Comparison of ENCODE assay signal across 17 mouse cellular contexts in the genomic region with DNA sequence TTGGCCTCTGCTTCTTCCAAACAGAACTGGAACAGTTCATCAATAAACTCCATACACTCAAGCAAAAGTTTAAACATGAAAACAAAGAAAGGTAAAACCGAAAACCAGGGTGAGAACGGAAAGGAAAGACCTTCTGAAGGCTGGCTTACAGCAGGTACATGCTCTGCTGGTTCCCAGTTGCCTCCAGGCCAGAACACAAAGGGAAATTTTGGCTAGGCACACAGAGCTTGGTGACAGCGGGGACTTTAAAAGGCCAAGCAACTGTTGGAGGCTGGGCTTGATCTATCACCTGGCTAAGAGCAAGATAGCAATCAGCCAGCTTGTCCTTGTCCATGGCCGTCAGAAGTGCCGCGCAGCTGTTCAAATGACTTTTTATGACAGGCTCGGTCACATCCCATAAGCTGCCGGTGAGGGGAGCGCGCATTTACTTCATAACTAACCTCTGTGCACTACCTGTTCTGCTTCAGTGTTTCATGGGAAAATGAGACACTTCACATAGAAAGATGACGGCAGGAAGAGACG.
DNase-seq lines count a peak whose midpoint lies in the region; ATAC-seq and TF ChIP-seq lines count a peak whose summit lies in the region.
"Had no signal": no experiment of that assay in that cellular context is flagged by ENCODE, and none has a peak within 500 bp of the region (broad histone marks: within the 10 kb centered on the region; RNA-seq: fewer than 3 reads in every experiment).

No protein-coding gene starts in this region.

- no peak overlapping the region for H3K4me2 ChIP-seq in kidney, embryonic 15.5 days
- H3K4me2 ChIP-seq in stomach, embryonic 15.5 days, result no peak overlapping the region
- H3K4me2 ChIP-seq in liver, embryonic 11.5 days, result no peak overlapping the region
- H3K4me2 ChIP-seq: forebrain, embryonic 12.5 days; liver, embryonic 12.5 days had no signal

- H3K4me1 ChIP-seq in kidney, embryonic 15.5 days, result peaks cover 29% of the 10 kb centered on the region
- peaks cover 2% of the 10 kb centered on the region; the same call in 1 of the 2 replicates for H3K4me1 ChIP-seq in stomach, embryonic 15.5 days
- H3K4me1 ChIP-seq in liver, embryonic 11.5 days (replicated peaks; ENCODE audit: control insufficient read depth, insufficient read depth, low read length), result peaks cover 7% of the 10 kb centered on the region

- no peak for TF ChIP-seq CTCF in left cerebral cortex, adult 2 months (IDR thresholded peaks at IDR 0.05)

- no peak overlapping the region for H3K4me3 ChIP-seq in kidney, embryonic 15.5 days (replicated peaks)
- H3K4me3 ChIP-seq in stomach, embryonic 15.5 days (replicated peaks), result no peak overlapping the region
- no peak overlapping the region for H3K4me3 ChIP-seq in liver, embryonic 11.5 days (ENCODE audit: low read depth, low read length)
- no peak overlapping the region for H3K4me3 ChIP-seq in left cerebral cortex, adult 2 months
- H3K4me3 ChIP-seq: forebrain, embryonic 12.5 days; hindbrain, embryonic 10.5 days; liver, embryonic 12.5 days had no signal

- H3K9me3 ChIP-seq in kidney, embryonic 15.5 days (replicated peaks), result no peaks in the 10 kb centered on the region
- H3K9me3 ChIP-seq in stomach, embryonic 15.5 days, result no peaks in the 10 kb centered on the region
- no peaks in the 10 kb centered on the region for H3K9me3 ChIP-seq in liver, embryonic 11.5 days (ENCODE audit: control insufficient read depth, low read length)
- H3K9me3 ChIP-seq: forebrain, embryonic 12.5 days; hindbrain, embryonic 10.5 days; liver, embryonic 12.5 days had no signal

- H3K27ac ChIP-seq in kidney, embryonic 15.5 days, result peak overlapping the region; percentile 84
- H3K27ac ChIP-seq in stomach, embryonic 15.5 days, result 0 out of 2 replicates have a peak overlapping the region, but pooled peaks have one; percentile 17
- H3K27ac ChIP-seq in liver, embryonic 11.5 days (ENCODE audit: low read depth, low read length), result no peak overlapping the region
- H3K27ac ChIP-seq in left cerebral cortex, adult 2 months, result no peak overlapping the region
- H3K27ac ChIP-seq: forebrain, embryonic 12.5 days; liver, embryonic 12.5 days had no signal

- WGBS in kidney, embryonic 15.5 days, result 67% methylated on average over 12 of the region's 12 CpGs
- 70% methylated on average over 12 of the region's 12 CpGs for WGBS in stomach, embryonic 15.5 days
- 92% methylated on average over 12 of the region's 12 CpGs for whole genome bisulfite sequencing in liver, embryonic 11.5 days

- ATAC-seq in kidney, embryonic 15.5 days (replicated peaks; ENCODE audit: low FRiP score), result no peak
- no peak for ATAC-seq in stomach, embryonic 15.5 days (ENCODE audit: insufficient read depth, low FRiP score, low read depth)
- ATAC-seq in liver, embryonic 11.5 days (replicated peaks; ENCODE audit: low FRiP score), result no peak
- ATAC-seq: liver, embryonic 12.5 days; midbrain, embryonic 16.5 days had no signal

- H3K27me3 ChIP-seq in kidney, embryonic 15.5 days, result no peaks in the 10 kb centered on the region
- H3K27me3 ChIP-seq in stomach, embryonic 15.5 days (replicated peaks), result no peaks in the 10 kb centered on the region
- H3K27me3 ChIP-seq in liver, embryonic 11.5 days (replicated peaks; ENCODE audit: control insufficient read depth, insufficient read depth, low read length), result no peaks in the 10 kb centered on the region
- H3K27me3 ChIP-seq: forebrain, embryonic 12.5 days; liver, embryonic 12.5 days had no signal

- H3K36me3 ChIP-seq in kidney, embryonic 15.5 days, result no peaks in the 10 kb centered on the region
- H3K36me3 ChIP-seq in stomach, embryonic 15.5 days, result no peaks in the 10 kb centered on the region
- no peaks in the 10 kb centered on the region for H3K36me3 ChIP-seq in liver, embryonic 11.5 days (ENCODE audit: control insufficient read depth, insufficient read depth, low read length)
- H3K36me3 ChIP-seq: forebrain, embryonic 12.5 days; hindbrain, embryonic 10.5 days; liver, embryonic 12.5 days had no signal

- no peak overlapping the region for H3K9ac ChIP-seq in kidney, embryonic 15.5 days
- no peak overlapping the region for H3K9ac ChIP-seq in stomach, embryonic 15.5 days
- H3K9ac ChIP-seq in liver, embryonic 11.5 days (ENCODE audit: low read depth, low read length), result no peak overlapping the region
- H3K9ac ChIP-seq: forebrain, embryonic 12.5 days; liver, embryonic 12.5 days had no signal

- peak; percentile 24 for DNase-seq in adrenal gland, postnatal 14 days
- no peak for DNase-seq in adrenal gland, adult 18-20 months (ENCODE audit: low spot score in 2 of 2)
- peak; percentile 29 for DNase-seq in thymus, postnatal 0 days (ENCODE audit: low spot score)
- DNase-seq in thymus, postnatal 36 days, result no peak
- no peak for DNase-seq in liver, embryonic 11.5 days (ENCODE audit: low spot score)
- no peak for DNase-seq in left cerebral cortex, adult 2 months (ENCODE audit: extremely low spot score in 1 of 2, low spot score in 2 of 2)
- DNase-seq: cerebellum, adult 8-10 months; gastrocnemius, postnatal 14 days; layer of hippocampus, postnatal 36 days; lung, adult 2 months; lung, postnatal 4 days had no signal

- intact Hi-C loops in left cerebral cortex, adult 2 months (cut with DNase I), result no loop called here

Comparison
In these comparisons a context has a peak if more than half of its experiments do, and no peak if none do; other contexts are left out.
1. DNase-seq: peak in adrenal gland, postnatal 14 days (single experiment) and thymus, postnatal 0 days (single experiment); none in adrenal gland, adult 18-20 months (0 of 2), thymus, postnatal 36 days (0 of 2), liver, embryonic 11.5 days (single experiment) and left cerebral cortex, adult 2 months (0 of 2).
2. H3K27ac ChIP-seq: peak in kidney, embryonic 15.5 days (single experiment) and stomach, embryonic 15.5 days (single experiment); none in liver, embryonic 11.5 days (single experiment) and left cerebral cortex, adult 2 months (single experiment).